Mouse (Mus musculus): ENCODE results near the gene Gm21118. TPM values are rescaled to one million over a fixed set of nuclear protein-coding genes. Genes with fewer than 3 reads are reported as not detected.
"Not testable (repeated sequence)": the region's sequence is repeated elsewhere in the genome, so short reads cannot be mapped to it uniquely, and the experiment has no call there.

Gm21118 gene
- polyA plus RNA-seq (2012; rRNA removed), result not detected in 2 replicates
- not detected in 2 replicates for polyA plus RNA-seq (2014; fragmentation: Nextera tagmentation; extraction: Ambion mirVana)

DNA sequence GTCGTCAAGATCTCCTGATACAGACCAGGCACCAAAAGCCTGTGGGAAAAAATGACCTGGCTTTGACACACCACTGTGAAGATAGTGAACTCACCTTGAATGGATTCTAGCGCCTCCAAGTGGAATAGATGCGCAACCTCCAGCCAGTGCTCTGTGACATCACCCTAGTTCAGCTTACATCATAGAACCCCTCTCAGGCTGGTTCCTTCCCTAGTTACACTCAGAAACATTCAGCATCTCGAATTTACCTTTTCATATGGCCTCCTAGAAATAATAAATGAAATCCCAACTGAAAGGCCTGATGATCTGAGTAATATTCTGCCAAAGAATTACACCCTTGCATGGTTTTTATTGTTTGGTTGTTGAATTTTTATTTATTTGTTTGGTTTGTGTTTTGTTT is at the start of gene Gm21118:
Gm21118 (minus strand) TSS at position 101 of the 400 bp plus-strand sequence.
- H3K27ac ChIP-seq; H3K9me3 ChIP-seq (ENCODE audit: control insufficient read depth, low read length); H3K27me3 ChIP-seq (ENCODE audit: control insufficient read depth, insufficient read depth, low read length); ATAC-seq (ENCODE audit: insufficient read depth); H3K4me3 ChIP-seq (ENCODE audit: insufficient read depth in 1 of 2, low read depth in 2 of 2, low read length in 2 of 2); H3K9ac ChIP-seq (replicated peaks); H3K4me2 ChIP-seq (ENCODE audit: low read depth); DNase-seq (ENCODE audit: low read depth in 3 of 3, low spot score in 3 of 3); H3K36me3 ChIP-seq (replicated peaks; ENCODE audit: control insufficient read depth, insufficient read depth, low read depth); H3K4me1 ChIP-seq (replicated peaks; ENCODE audit: control insufficient read depth in 2 of 2, insufficient read depth in 2 of 2, low read length in 1 of 2): not testable (repeated sequence)
- no CpG with 5 or more reads among the region's 4 CpGs for WGBS (ENCODE audit: insufficient replicate concordance)

DNA sequence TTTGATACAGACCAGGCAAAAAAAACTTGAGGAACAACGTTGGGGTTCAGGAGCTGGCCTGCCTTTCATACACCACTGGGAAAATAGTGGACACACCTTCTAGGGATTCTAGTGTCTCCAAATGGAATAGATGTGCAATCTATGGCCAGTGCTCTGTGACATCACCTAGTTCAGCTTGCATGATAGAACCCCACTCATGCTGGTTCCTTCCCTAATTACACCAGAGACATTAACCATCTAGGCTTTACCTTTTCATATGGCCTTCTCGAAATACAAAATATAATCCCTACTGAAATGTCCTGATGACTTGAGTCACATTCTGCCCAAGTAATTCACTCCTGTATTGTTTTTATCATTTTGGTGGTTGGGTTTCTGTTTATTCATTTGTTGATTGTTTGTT is 29.7 kb upstream of the Gm21118 start, which contains the start of the genes Gm29423 and Gm29644:
Gm29423 (minus strand) TSS at position 101 of the 400 bp plus-strand sequence.
Gm29644 (minus strand) TSS at position 157 of the 400 bp plus-strand sequence.
- not testable (repeated sequence) for ATAC-seq (ENCODE audit: insufficient read depth); H3K27me3 ChIP-seq (ENCODE audit: control insufficient read depth, insufficient read depth, low read length); H3K36me3 ChIP-seq (replicated peaks; ENCODE audit: control insufficient read depth, insufficient read depth, low read depth); DNase-seq (ENCODE audit: low read depth in 3 of 3, low spot score in 3 of 3); H3K9ac ChIP-seq (replicated peaks); H3K9me3 ChIP-seq (ENCODE audit: control insufficient read depth, low read length); H3K4me2 ChIP-seq (ENCODE audit: low read depth); H3K4me3 ChIP-seq (ENCODE audit: insufficient read depth in 1 of 2, low read depth in 2 of 2, low read length in 2 of 2); H3K4me1 ChIP-seq (replicated peaks; ENCODE audit: control insufficient read depth in 2 of 2, insufficient read depth in 2 of 2, low read length in 1 of 2); H3K27ac ChIP-seq
- no CpG with 5 or more reads among the region's 2 CpGs for WGBS (ENCODE audit: insufficient replicate concordance)

Other genes with a start within 250 kb of the Gm21118 start
- not detected in 2 replicates for gene Gm29423, start 29.6 kb upstream of the Gm21118 start, polyA plus RNA-seq (2012; rRNA removed)
- gene Gm29423, start 29.6 kb upstream of the Gm21118 start, polyA plus RNA-seq (2014; fragmentation: Nextera tagmentation; extraction: Ambion mirVana), result not detected in 2 replicates
- not detected in 2 replicates for gene Gm29644, start 29.7 kb upstream of the Gm21118 start, polyA plus RNA-seq (2012; rRNA removed)
- not detected in 2 replicates for gene Gm29644, start 29.7 kb upstream of the Gm21118 start, polyA plus RNA-seq (2014; fragmentation: Nextera tagmentation; extraction: Ambion mirVana)
- gene Gm20888, start 168.2 kb upstream of the Gm21118 start, polyA plus RNA-seq (2012; rRNA removed), result not detected in 2 replicates
- not detected in 2 replicates for gene Gm20888, start 168.2 kb upstream of the Gm21118 start, polyA plus RNA-seq (2014; fragmentation: Nextera tagmentation; extraction: Ambion mirVana)